Comparison of ENCODE assay signal across 18 mouse cellular contexts in genomic region chr3:99883988-99884564, GRCm38 (mm10). TPM values are rescaled to one million over a fixed set of nuclear protein-coding genes. Genes with fewer than 3 reads are reported as not detected.
"Had no signal": no experiment of that assay in that cellular context is flagged by ENCODE, and none has a peak within 500 bp of the region (broad histone marks: within the 10 kb centered on the region; RNA-seq: fewer than 3 reads in every experiment).

No protein-coding gene starts in this region.

- H3K9ac ChIP-seq: liver, postnatal 0 days; lung, embryonic 15.5 days; midbrain, embryonic 13.5 days; midbrain, embryonic 15.5 days; neural tube, embryonic 12.5 days; stomach, embryonic 15.5 days had no signal

- ATAC-seq: liver, postnatal 0 days; midbrain, embryonic 13.5 days; midbrain, embryonic 15.5 days had no signal

- H3K27me3 ChIP-seq: lung, embryonic 15.5 days; megakaryocyte, embryonic 14.5 days; midbrain, embryonic 13.5 days; midbrain, embryonic 15.5 days; neural tube, embryonic 12.5 days; stomach, embryonic 15.5 days had no signal

- H3K27ac ChIP-seq: macrophage; midbrain, embryonic 13.5 days; midbrain, embryonic 15.5 days; neural tube, embryonic 12.5 days; stomach, embryonic 15.5 days; stomach, postnatal 0 days had no signal

- H3K4me1 ChIP-seq: megakaryocyte, embryonic 14.5 days; midbrain, embryonic 15.5 days; neural tube, embryonic 12.5 days; stomach, embryonic 15.5 days had no signal

- H3K36me3 ChIP-seq: lung, embryonic 15.5 days; midbrain, embryonic 13.5 days; midbrain, embryonic 15.5 days; neural tube, embryonic 12.5 days; stomach, embryonic 15.5 days had no signal

- H3K4me2 ChIP-seq: midbrain, embryonic 11.5 days; midbrain, embryonic 13.5 days; midbrain, embryonic 15.5 days; neural tube, embryonic 12.5 days; stomach, embryonic 15.5 days had no signal

- DNase-seq: liver, postnatal 0 days; lung, adult 2 months; lung, postnatal 14 days; lung, postnatal 36 days; right cerebral cortex, postnatal 14 days; thymus, adult 2 months; thymus, postnatal 25 days; thymus, postnatal 4 days had no signal

- H3K4me3 ChIP-seq: lung, embryonic 15.5 days; megakaryocyte, embryonic 14.5 days; midbrain, embryonic 13.5 days; midbrain, embryonic 15.5 days; neural tube, embryonic 12.5 days; stomach, embryonic 15.5 days had no signal

- H3K9me3 ChIP-seq: lung, embryonic 15.5 days; midbrain, embryonic 13.5 days; midbrain, embryonic 15.5 days; neural tube, embryonic 12.5 days; stomach, embryonic 15.5 days had no signal

RNA-seq across cellular contexts. Expression of gene Spag17, which starts 1.1 kb away (rescaled TPM):
- polyA plus RNA-seq: macrophage; spleen, adult 2 months; stomach, postnatal 0 days had no signal
